Mouse (Mus musculus): ENCODE data around the gene Decr2.

DNA sequence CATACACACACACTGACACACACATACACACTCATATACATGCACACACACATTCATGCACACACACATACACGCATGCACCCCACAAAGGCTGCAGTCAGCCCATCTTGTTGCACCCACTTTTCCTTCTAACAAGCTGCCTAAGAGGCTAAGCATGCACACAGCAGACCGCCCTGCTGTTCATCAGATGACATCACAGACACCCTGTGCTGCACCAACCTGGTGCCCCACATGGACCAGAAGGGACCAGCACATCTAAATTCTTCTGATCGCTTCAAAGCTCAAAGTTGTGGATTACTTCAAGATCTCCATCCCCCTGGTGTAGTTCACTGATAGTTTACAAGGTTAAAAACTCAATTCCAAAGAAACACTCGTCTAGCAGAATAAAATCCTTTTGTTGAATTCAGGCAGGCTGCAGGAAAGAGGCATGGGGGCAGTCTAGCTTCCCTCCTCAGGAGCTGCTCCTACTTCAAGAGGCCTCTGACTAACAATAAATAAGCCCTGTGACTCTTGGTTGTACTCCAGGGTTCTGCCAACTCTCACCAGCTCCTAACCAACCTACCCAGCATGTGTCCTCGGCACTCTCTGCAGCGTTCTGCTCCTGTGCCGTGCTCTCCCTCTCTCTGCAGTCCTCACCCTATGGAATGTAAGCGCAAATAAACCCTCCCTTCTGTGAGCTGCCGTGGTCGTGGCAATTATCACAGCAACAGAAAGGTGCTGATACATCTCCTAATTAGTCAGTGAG is 43.7 kb downstream of the Decr2 start:
- TF ChIP-seq CTCF (IDR thresholded peaks at IDR 0.05; ENCODE audit: borderline replicate concordance, control insufficient read depth, extremely low read depth, insufficient read depth, low read length, poor library complexity) (no peak), POLR2A (IDR thresholded peaks at IDR 0.05; ENCODE audit: control insufficient read depth, extremely low read depth, insufficient read depth, low read length, poor library complexity) (no peak)

All from thymus, adult 2 months (tissue).